Mouse (Mus musculus) intestine, embryonic 14.5 days (tissue): ENCODE measurements around the gene Atf3. TPM values are rescaled to one million over a fixed set of nuclear protein-coding genes. Genes with fewer than 3 reads are reported as not detected.

Experiments used
- ATAC-seq: fragments of 200-750 bp; cut with Nextera tagmentation; replicated peaks from 2 replicates; pipeline ENCODE4 v1.8.0; 2017; ENCODE audit warnings: low read depth, moderate number of reproducible peaks, moderate TSS enrichment, moderate library complexity; ENCODE audit not compliant: low FRiP score, low TSS enrichment
- DNase-seq: peaks from one replicate; pipeline ENCODE4 v3.0.0-alpha.2; 2018; ENCODE audit warnings: low spot score
- H3K27ac ChIP-seq: fragments of 300-500 bp; sonication (generic); 2 replicates; pipeline ENCODE4 v1.5.1; 2014; ENCODE audit warnings: low read depth, mild to moderate bottlenecking, control low read depth
- H3K27me3 ChIP-seq: fragments of 300-500 bp; sonication (generic); replicated peaks from 2 replicates; pipeline ENCODE4 v1.6.1; 2014; ENCODE audit warnings: low read length, control low read depth; ENCODE audit not compliant: control insufficient read depth, insufficient read depth
- H3K36me3 ChIP-seq: fragments of 300-500 bp; sonication (generic); 2 replicates; pipeline ENCODE4 v1.6.1; 2014; ENCODE audit warnings: low read length, control low read depth; ENCODE audit not compliant: control insufficient read depth, insufficient read depth
- H3K4me1 ChIP-seq: fragments of 300-500 bp; sonication (generic); replicated peaks from 2 replicates; pipeline ENCODE4 v1.6.1; 2014; ENCODE audit warnings: low read length, control low read depth, mixed read lengths; ENCODE audit not compliant: control insufficient read depth, insufficient read depth
- H3K4me2 ChIP-seq: fragments of 300-500 bp; sonication (generic); 2 replicates; pipeline ENCODE4 v1.6.1; 2014; ENCODE audit warnings: low read length
- H3K4me3 ChIP-seq: fragments of 300-500 bp; sonication (generic); 2 replicates; pipeline ENCODE4 v1.5.1; 2014; ENCODE audit warnings: low read depth, low read length, control low read depth, mixed read lengths
- H3K9ac ChIP-seq: fragments of 300-500 bp; sonication (generic); 2 replicates; pipeline ENCODE4 v1.6.1; 2014; ENCODE audit warnings: mild to moderate bottlenecking, low read length
- H3K9me3 ChIP-seq: fragments of 300-500 bp; sonication (generic); 2 replicates; pipeline ENCODE4 v1.6.1; 2016; ENCODE audit warnings: low read length, control low read depth; ENCODE audit not compliant: control insufficient read depth
- WGBS: fragments of 180-500 bp; shearing (Covaris S2); extraction: QIAGEN DNeasy Blood & Tissue Kit; methylation state at CpG from one replicate; pipeline ENCODE4 v1.1.7; 2014; 5-methylcytosine and 5-hydroxymethylcytosine counted together
- polyA plus RNA-seq: library from polyadenylated mRNA; unstranded; fragments of >200 nt; fragmentation: Nextera tagmentation; extraction: Ambion mirVana; gene quantifications from 2 replicates; pipeline ENCODE4 v1.2.1, GENCODE M21; 2014

Atf3 gene
- polyA plus RNA-seq, 1 experiment from 2014 or later: 4.4 TPM

DNA sequence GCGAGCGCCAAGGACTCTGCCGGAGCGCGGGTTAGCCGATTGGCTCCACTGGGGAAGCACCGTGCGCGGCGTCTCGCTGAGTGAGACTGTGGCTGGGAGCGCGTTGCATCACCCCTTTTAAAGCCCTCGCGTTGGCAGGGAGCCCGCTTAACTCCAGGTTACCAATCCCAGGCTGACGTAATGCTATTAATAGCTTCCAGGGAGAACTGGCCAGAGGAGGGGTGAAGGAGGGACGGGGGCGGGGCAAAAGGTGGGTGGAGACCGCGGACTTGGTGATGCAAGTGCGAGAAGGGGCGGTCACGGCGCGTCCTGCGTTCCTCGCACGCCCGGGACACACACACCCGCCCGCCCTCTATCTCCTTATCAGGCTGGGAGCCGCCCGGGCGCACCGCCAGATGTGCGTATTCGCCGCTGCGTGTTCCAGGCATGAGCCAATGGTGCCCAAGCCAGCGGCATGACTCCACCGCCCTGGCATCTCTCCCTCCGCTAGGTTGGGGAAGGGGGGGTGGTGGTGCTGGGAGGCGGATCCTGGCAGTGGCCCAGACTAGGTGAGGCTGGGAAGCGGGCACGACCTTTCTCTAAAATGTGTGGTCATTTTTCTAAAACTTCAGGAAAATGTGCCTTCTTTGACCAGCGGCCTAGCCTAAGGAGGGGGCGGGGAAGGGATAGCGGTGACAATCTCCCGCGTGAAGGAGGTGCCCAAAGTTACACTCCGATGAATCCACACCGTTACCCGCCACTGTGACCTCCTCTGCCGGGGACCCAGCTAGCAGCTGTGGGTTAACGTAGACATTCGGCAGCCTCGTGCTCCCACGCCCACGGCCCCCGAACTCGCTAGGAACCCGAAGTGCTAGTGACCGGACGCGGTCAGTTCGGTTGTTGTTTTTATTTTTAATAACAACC is 34.4 kb downstream of the Atf3 start:
- Histone ChIP-seq H3K4me3 (peak overlapping the region; percentile 60), H3K9me3 (no peaks in the 10 kb centered on the region), H3K27me3 (peaks cover 53% of the 10 kb centered on the region), H3K4me2 (peak overlapping the region; percentile 95), H3K36me3 (no peaks in the 10 kb centered on the region), H3K4me1 (peaks cover 40% of the 10 kb centered on the region), H3K27ac (peak overlapping the region; percentile 83), H3K9ac (peak overlapping the region; percentile 66)
- ATAC-seq: peak; percentile 83
- peak; percentile 97 for DNase-seq
- 1% methylated on average over 65 of the region's 67 CpGs for WGBS

DNA sequence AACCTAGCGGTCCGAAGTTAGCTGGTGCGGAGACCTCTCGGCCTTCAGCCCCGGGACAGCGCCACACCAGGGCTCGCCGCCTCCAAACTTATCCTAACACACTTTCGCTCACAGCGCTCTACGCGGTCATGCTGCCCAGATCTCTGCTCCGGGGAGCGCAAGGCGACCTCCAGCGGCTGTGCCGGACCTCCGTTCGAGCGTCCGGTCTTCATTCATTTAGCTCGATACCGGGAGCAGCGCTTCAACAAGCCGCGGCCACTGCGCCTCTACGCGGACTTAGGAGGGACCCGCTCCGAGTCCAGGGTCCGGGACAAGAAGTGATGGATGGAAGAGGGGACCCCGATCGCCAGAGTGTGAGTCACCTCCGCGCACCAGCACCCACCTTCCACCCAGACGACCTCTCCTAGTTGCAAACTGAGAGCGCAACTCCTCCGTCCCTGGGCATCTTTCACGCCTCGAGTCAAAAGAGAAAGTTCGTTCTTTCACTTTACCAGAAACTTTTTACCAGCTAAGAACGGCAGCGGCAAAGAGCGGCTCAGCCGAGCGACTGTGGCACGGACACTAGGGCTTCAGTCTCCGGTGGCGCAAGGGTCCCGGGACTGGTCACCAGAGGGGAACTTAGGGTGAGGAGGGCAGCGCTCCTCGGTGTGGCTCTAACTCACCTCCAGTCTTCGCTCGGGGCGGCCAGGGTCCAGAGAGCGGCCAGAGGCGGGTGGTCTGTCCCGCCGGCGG is 35.2 kb downstream of the Atf3 start:
- ATAC-seq (no peak), DNase-seq (no peak)

DNA sequence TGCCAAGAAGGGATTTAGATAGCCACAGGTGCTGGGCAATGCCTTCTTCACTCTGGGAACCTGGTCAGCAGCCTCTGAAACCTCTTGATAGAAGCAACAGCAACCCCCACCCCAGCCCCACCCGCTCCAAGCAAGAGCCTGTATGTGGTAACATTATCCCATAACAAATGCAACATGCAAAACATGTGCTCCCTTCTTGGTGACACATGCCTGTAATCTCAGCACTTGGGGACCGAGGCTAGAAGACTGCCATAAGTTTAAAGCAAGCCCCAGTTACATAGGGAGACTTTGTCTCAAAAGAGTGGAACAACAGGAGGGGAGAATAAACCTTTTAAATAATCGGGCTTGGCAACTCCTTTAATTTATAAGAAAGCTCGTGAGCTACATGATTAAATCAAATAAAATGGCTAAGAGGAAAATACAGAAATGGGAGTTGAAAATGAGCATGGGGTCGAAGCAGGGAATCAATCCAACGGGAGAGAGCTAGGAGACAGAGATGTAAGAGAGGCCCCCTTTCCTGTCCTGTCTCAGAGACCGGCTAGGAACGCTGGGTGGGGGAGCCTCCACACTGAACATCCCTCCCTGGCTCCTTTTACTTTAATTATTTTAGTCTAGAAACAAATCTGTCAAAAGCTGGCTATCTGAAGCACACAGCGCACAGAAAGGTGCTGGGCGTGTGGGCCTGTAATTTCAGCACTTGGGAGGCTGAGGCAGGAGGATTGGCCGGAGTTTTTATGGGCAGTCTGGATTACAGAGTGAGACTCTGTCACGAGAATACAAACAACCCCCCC is 36.2 kb downstream of the Atf3 start:
- Histone ChIP-seq H3K4me1 (peaks cover 45% of the 10 kb centered on the region), H3K9ac (no peak overlapping the region), H3K9me3 (no peaks in the 10 kb centered on the region), H3K36me3 (no peaks in the 10 kb centered on the region), H3K4me3 (peak overlapping the region; percentile 60; the same call in 1 of the 2 replicates), H3K27ac (no peak overlapping the region), H3K4me2 (peak overlapping the region; percentile 95), H3K27me3 (peaks cover 37% of the 10 kb centered on the region)
- 51% methylated on average over 12 of the region's 12 CpGs for WGBS
- ATAC-seq: no peak
- peak; percentile 56 for DNase-seq

More for the DNA sequence above, 35.2 kb downstream of the Atf3 start:
- Histone ChIP-seq H3K4me3 (peak overlapping the region; percentile 60), H3K27me3 (peaks cover 46% of the 10 kb centered on the region), H3K9ac (peak overlapping the region; percentile 66), H3K4me1 (peaks cover 45% of the 10 kb centered on the region), H3K36me3 (no peaks in the 10 kb centered on the region), H3K9me3 (no peaks in the 10 kb centered on the region), H3K27ac (peak overlapping the region; percentile 83), H3K4me2 (peak overlapping the region; percentile 95)
- WGBS: under 1% methylated on average over 61 of the region's 61 CpGs

DNA sequence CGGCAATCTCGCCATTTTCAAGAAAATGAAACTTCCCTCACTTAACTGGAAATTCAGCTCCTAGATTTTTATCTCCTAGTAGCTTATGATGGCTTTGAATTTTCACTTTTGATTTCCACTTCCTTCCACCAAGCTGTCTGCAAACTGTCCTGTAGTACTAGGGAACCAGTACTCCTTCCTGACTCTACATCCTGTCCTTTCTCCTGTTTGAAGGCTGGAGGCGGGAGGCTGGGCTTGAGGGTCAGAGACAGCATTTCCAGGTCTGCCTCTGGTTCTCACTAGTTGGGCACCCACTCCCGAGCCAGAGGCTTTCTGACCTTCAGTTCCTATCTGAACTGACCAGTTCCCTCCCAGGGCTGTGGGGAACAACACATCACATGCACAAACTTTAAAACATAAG is 37.4 kb downstream of the Atf3 start:
- ATAC-seq: no peak
- Histone ChIP-seq H3K4me2 (peak overlapping the region; percentile 1; the same call in 1 of the 2 replicates), H3K27me3 (peaks cover 27% of the 10 kb centered on the region), H3K9ac (no peak overlapping the region), H3K36me3 (no peaks in the 10 kb centered on the region), H3K9me3 (no peaks in the 10 kb centered on the region), H3K4me3 (no peak overlapping the region), H3K27ac (no peak overlapping the region), H3K4me1 (peaks cover 45% of the 10 kb centered on the region)
- DNase-seq: no peak
- WGBS: 56% methylated on average over 4 of the region's 4 CpGs

DNA sequence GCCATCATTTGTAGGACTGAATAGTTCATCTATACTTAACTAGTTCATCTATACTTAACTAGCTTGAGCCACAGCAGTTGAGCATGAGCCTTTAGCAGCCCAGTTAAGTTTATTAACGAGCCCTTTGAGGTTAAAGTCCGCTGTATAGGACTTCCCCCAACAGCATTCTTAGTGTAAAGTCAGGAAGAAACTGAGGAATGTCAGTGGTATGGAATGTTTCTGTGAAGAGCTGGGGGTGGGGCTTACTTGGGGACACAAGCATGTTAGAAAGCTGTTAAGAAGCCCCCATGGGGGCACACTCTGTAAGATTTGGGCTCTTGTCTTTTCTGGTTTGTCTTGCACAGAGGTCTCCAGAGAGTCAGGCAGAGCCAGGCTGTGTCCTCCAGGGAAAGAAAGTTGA is 38.0 kb downstream of the Atf3 start:
- Histone ChIP-seq H3K4me2 (peak overlapping the region; percentile 1; the same call in 1 of the 2 replicates), H3K36me3 (no peaks in the 10 kb centered on the region), H3K9me3 (no peaks in the 10 kb centered on the region), H3K4me3 (no peak overlapping the region), H3K27me3 (peaks cover 21% of the 10 kb centered on the region), H3K27ac (no peak overlapping the region), H3K9ac (no peak overlapping the region), H3K4me1 (peaks cover 40% of the 10 kb centered on the region)
- 19% methylated on average over 2 of the region's 2 CpGs for WGBS
- DNase-seq: peak; percentile 59
- ATAC-seq: no peak

DNA sequence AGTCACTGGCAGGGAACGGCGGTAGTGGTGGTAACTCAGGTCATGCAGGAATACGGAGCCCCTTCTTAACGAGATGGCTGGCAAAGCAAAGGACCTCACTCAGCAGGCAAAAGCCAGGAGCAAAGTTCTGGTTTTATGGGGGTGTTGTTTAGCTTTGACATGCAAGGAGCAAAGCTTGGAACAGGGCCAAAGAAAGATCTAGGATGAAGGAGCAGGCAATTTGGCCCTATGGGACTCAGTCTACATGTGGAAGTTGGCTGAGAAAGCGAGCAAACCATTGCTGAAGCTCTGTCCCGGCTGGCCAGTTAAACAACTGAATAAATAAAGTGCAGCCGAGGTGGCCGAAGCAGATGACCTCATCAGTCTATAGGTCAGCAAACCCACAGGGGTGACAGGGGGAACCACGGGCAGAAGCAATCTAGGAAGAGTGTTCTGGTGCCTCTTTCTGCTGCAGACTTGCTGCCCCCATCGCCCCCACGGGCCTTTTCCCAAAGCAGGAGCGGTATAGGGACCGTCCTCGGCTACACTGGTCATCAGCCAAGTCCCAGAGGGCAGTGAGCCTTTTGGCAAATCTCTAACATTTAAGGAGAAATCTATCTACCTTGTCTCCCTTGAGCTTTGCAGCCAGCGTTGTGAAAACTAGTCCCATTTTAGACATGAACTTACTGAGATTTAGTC is 39.2 kb downstream of the Atf3 start:
- H3K9me3 ChIP-seq: no peaks in the 10 kb centered on the region
- H3K27me3 ChIP-seq: 0 out of 2 replicates have a peak, but pooled peaks cover 12% of the 10 kb centered on the region
- no peak overlapping the region for H3K9ac ChIP-seq
- ATAC-seq (no peak), DNase-seq (peak; percentile 58)
- H3K4me3 ChIP-seq: no peak overlapping the region
- no peaks in the 10 kb centered on the region for H3K36me3 ChIP-seq
- no peak overlapping the region for H3K27ac ChIP-seq
- peaks cover 28% of the 10 kb centered on the region for H3K4me1 ChIP-seq
- WGBS: 31% methylated on average over 15 of the region's 15 CpGs
- H3K4me2 ChIP-seq: no peak overlapping the region

DNA sequence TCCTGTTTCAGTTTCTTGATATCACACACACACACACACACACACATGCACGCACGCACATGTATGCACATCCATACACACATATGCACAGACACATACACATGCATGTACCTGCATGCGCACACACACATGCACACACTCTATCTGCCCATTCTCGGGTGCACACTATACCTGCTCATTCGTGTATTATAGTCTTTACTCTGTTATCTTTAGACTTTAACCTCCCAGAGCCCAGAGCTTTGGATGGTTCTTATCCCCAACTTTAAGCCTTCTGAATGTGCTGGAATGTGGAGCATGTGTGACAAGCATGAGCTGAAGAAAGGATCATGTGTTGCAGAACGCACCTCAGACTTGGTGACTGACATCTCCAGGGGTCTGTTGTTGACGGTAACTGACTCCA is 41.0 kb downstream of the Atf3 start:
- Histone ChIP-seq H3K9ac (no peak overlapping the region), H3K4me1 (peaks cover 27% of the 10 kb centered on the region), H3K4me3 (no peak overlapping the region), H3K4me2 (no peak overlapping the region), H3K27ac (no peak overlapping the region), H3K9me3 (no peaks in the 10 kb centered on the region), H3K36me3 (no peaks in the 10 kb centered on the region), H3K27me3 (0 out of 2 replicates have a peak, but pooled peaks cover 12% of the 10 kb centered on the region)
- 63% methylated on average over 7 of the region's 7 CpGs for WGBS
- DNase-seq: no peak
- no peak for ATAC-seq

DNA sequence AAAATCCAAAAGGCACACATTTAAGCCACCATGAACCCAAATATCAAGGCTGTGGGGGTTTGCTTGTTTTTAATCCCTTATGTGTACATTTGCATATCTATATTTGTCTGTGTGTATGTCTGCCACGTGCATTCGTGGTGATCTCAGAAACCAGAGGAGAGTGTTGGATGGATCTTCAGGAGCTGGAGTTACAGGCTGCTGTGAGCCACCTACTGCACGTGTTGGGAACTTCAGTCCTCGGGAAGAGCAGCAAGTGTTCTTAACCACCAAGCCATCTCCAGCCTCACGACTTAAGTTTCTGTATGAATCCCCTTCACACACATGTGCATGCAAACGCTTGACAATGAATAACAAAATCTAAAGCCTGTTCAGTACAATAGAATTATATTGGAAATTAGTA is 45.4 kb downstream of the Atf3 start:
- DNase-seq: no peak

More for the DNA sequence above, 45.4 kb downstream of the Atf3 start:
- Histone ChIP-seq H3K4me3 (no peak overlapping the region), H3K27ac (no peak overlapping the region), H3K4me2 (no peak overlapping the region), H3K36me3 (no peaks in the 10 kb centered on the region), H3K9ac (no peak overlapping the region), H3K27me3 (no peaks in the 10 kb centered on the region), H3K4me1 (no peaks in the 10 kb centered on the region), H3K9me3 (no peaks in the 10 kb centered on the region)
- WGBS: 12% methylated on average over 6 of the region's 6 CpGs
- no peak for ATAC-seq
